Mouse (Mus musculus) common myeloid progenitor, adult 5-6 weeks (primary cell): ENCODE measurements around the gene Olfr191. TPM values are rescaled to one million over a fixed set of nuclear protein-coding genes. Genes with fewer than 3 reads are reported as not detected.
"Not testable (repeated sequence)": the region's sequence is repeated elsewhere in the genome, so short reads cannot be mapped to it uniquely, and the experiment has no call there.

ENCODE experiments used
- ATAC-seq: replicated peaks from 2 replicates; pipeline ENCODE4 v1.8.0; 2016; ENCODE audit warnings: low read depth, mild to moderate bottlenecking, moderate TSS enrichment, inconsistent platforms; ENCODE audit not compliant: poor library complexity, severe bottlenecking
- total RNA-seq: library from RNA; stranded (forward); fragments of 200-1000, 187-1606 nt; gene quantifications from 2 replicates; pipeline ENCODE4 v1.2.3, GENCODE M21; 2017

Olfr191 gene
- total RNA-seq: not detected in 2 replicates

DNA sequence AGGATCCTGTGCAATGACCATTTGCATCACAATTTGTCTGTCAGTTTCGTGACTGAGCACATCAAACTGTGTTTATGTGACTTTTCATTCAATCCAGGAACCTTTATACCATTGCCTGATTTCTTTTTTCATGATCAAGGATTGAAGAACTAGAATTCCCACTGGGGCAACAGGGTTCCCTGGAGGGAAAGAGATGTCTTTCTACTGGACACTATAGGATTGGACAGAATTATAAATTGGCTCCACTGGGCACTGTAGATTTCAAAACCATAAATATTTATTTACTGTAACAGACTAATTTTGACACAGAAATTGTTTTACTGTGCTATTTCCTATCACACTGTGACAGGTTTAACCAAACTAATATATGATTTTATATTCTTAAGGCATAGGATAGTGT is at the start of gene Olfr191:
Gene Olfr191, minus strand, starts transcription at position 101 of the 400 bp plus-strand sequence.
- not testable (repeated sequence) for ATAC-seq

DNA sequence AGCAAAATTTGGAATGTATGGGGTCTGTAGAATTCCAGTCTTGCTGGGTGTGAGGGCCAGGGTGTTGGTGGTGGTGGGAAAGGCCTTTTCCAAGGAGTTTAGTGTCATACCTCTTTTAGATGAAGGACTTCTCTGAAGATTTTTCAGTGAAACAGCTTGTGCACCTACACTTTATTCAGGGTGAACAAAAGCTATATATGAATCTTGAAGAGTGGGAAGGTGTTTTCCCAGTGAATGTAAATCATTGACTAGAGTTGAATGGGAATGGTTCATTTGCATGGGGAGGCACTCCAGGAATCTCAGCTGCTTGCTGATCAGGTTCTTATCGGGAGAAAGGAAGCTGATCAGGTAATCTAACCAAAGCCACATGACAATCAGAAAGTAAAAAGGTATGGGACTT is 41.1 kb upstream of the Olfr191 start:
- no peak for ATAC-seq

DNA sequence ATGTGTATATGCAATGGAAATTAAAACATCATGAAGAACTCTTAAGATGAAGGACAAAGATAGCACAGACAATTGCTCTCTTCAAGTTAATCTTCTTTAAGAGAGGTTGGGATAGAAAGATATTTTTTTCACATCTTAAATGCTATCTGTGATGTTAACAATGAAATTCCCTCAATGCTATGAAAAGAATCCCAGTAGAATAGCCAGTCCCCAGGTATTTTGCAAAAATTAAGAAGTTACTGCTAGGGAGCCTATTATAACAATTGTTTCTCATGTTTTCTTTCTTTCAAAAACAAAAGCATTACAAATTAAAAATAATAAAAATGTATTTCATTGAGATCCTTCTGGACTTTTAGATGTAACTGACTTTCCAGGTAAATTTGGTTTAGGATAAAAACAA is 31.3 kb upstream of the Olfr191 start, which contains the start of gene Olfr194:
Gene Olfr194, minus strand, starts transcription at position 101 of the 400 bp plus-strand sequence.
- ATAC-seq: no peak

DNA sequence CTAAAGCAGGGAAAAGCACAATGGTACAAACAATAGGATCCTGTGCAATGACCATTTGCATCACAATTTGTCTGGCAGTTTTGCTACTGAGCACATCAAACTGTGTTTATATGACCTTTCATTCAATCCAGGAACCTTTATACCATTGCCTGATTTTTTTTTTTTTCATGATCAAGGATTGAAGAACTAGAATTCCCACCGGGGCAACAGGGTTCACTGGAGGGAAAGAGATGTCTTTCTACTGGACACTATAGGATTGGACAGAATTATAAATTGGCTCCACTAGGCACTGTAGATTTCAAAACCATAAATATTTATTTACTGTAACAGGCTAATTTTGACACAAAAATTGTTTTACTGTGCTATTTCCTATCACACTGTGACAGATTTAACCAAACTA is 22.2 kb upstream of the Olfr191 start, which contains the start of gene Olfr193:
Gene Olfr193, minus strand, starts transcription at position 101 of the 400 bp plus-strand sequence.
- no peak for ATAC-seq

DNA sequence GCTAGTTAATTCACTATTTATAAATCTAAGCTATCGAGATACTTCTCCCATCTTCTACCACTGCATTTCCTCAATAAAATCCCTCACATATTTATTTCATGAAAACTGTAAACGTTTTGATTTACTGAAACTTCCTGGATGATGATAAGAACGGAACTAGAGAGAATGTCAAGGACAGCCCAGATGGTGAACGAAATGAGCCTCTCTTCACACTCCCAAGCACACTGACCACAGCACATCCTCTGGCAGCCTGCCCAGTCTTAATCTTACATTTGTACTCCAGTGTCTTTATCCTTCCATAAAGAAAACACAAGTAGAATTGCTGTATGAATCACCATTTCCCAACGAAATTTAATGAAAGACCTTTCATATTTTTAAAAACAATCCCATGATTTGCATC is 18.9 kb upstream of the Olfr191 start:
- not testable (repeated sequence) for ATAC-seq

DNA sequence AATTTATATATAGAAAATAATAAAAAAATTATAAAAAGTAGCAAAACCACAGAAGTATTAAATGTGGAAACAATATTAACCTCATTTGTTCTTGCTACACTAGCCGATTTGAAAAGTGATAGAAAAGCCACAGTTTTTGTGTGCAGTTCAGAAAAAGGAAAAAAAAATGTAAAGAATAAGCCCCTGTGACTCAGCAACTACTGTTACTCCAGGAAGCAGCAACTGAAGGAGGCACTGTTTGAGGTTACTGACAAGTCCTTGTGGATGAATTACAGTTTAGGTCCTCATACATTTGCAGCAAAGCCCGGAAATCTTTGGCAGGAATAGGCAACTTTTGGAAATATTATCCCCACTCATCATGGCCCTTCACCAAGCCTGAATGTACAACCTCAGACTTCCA is 15.7 kb upstream of the Olfr191 start:
- no peak for ATAC-seq

DNA sequence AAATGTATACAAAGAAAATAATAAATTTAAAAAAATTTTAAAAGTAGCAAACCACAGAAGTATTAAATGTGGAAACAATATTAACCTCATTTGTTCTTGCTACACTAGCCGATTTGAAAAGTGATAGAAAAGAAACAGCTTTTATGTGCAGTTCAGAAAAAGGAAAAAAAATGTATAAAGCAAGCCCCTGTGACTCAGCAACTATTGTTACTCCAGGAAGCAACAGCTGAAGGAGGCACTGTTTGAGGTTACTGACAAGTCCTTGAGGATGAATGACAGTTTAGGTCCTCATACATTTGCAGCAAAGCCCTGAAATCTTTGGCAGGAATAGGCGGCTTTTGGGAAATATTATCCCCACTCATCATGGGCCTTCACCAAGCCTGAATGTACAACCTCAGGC is 8.5 kb downstream of the Olfr191 start:
- not testable (repeated sequence) for ATAC-seq

DNA sequence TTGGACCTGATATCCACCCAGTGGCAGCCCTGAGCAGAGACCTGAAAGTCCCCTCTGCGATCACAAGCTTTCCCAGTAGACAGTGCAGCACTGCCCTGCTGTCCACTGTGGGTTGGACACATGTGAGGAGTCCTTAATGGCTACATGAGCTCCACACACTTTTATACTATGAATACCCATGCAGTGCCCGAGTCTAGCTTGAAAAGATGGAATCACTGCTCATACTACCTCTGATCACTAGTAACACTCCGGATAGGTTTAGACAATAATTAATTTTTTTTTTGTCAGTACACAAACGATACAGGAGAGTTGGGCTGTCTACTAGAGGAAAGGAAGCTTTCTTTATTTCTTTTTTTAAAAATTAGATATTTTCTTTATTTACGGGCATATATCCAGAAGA is 11.7 kb downstream of the Olfr191 start, which contains the start of gene Olfr190:
Gene Olfr190, minus strand, starts transcription at position 101 of the 400 bp plus-strand sequence.
- no peak for ATAC-seq

DNA sequence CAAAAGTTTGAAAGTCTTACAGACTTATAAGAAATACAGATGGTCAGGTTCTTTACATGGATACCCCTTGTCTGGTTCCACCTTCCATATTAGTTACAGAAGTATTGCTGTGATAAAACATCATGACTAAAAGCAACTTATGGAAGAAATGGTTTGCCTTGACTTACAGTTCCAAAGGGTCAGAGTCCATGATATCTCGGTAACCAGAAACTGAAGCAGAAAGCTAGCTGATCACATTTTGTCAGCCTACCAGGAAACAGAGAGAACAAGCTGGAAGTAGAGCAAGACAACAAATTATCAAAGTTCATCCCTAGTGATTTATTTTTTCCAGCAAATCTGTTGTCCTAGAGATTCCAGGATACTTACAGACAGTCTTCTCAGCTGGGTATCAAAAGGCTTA is 16.1 kb downstream of the Olfr191 start:
- no peak for ATAC-seq

DNA sequence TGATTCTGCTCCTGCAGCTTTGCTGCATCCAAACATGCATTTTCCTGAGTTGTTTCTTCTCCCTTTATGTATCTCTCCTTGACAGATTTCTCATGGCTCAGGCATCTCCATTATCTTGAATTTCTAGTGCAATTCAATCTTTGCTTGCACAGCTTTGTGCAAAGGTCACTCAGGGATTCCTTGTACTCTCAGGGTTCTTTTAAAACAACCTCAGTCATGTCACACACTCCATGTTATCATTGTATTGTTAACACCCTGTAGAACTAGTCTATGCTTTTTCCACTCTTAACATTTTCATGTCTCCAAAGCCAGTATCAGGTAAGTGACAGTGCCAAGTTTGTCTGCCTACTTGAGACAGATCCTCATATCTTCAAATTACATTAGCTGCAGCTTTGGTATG is 17.9 kb downstream of the Olfr191 start:
- ATAC-seq: no peak

DNA sequence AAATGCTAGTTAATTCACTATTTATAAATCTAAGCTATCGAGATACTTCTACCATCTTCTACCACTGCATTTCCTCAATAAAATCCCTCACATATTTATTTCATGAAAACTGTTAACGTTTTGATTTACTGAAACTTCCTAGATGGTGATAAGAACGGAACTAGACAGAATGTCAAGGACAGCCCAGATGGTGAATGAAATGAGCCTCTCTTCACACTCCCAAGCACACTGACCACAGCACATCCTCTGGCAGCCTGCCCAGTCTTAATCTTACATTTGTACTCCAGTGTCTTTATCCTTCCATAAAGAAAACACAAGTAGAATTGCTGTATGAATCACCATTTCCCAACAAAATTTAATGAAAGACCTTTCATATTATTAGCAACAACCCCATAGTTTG is 27.2 kb downstream of the Olfr191 start:
- not testable (repeated sequence) for ATAC-seq

DNA sequence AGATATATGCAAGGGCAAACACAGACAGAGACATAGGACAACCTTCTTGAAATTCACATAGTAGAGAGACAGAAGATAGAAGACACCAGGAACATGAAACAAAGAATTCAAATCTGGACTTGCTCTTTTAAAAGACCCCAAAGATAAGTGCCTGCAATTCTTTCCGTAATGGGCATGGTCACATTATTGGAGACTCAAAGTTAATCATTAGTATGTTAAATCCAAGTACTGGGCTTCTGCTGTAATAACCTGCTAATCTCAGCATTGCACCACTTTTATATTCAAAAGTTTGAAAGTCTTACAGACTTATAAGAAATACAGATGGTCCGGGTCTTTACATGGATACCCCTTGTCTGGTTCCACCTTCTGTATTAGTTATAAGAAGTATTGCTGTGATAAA is 40.3 kb downstream of the Olfr191 start:
- not testable (repeated sequence) for ATAC-seq

DNA sequence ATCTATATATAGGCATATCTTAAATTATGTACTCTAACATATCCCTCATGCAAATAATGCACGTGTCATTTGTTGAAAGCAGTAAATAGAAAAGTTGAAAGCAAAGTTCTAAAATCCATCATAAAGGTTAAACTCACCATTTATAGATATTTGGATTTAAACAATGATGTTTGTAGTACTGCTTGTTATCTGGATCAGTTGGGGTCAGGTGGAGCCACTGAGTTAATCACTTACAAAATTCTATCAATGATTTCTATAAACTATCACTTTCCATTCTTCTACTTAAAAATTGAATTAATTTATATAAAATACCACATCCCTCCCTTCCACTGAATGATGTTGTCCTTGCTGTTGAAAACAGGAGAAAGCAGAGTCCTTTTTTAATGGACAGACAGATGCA is 40.8 kb downstream of the Olfr191 start:
- ATAC-seq: no peak

DNA sequence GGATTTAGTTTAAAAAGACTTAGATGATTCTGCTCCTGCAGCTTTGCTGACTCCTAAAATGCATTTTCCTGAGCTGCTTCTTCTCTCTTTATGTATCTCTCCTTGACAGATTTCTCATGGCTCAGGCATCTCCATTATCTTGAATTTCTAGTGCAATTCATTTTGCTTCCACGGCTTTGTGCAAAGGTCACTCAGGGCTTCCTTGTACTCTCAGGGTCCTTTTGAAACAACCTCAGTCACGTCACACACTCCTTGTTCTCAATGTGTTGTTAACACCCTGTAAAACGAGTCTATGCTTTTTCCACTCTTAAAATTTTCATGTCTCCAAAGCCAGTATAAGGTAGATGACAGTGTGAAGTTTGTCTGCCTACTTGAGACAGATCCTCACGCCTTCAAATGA is 42.0 kb downstream of the Olfr191 start:
- no peak for ATAC-seq

DNA sequence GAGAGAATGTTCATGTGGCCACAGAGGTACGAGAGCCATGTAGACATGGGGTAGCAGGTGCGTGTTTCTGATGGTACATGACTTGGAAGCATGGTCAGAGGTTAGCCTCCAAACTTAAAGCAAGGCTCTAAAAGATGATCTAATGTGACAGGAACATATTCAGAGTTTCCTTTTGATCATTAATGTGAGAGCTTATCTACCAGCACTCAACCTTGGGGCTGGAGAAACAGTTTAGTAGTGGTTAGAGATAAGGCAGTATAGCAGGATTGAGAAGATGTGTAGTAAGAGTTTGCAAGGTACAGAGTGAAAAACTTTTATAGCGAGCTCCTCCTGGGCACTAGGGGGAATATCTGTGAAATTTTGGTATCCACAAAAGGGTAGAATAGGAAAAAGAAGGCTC is 43.8 kb downstream of the Olfr191 start:
- ATAC-seq: no peak

DNA sequence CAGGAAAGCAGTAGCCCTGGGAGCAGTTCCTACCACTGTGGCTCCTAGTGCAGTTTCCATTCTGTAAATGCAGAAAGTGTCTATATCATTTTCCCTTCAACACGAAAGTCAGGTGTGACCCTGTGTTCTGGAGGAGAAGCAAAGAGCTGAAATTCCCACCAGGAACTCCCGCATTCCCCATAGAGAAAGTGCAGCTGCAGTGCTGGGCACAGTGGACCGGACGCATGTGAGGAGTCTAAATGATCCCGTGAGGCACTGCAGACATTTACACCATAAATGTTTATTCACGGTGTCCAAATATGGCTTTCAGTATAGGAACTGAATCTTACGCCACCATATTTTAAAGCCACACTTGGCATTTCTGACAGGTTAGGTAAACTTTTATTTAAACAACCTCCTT is 49.9 kb downstream of the Olfr191 start, which contains the start of gene Olfr187:
Gene Olfr187, minus strand, starts transcription at position 58 of the 400 bp plus-strand sequence.
- no peak for ATAC-seq

Other genes with a start within 250 kb of the Olfr191 start
- gene Olfr177, start 215.1 kb downstream of the Olfr191 start, total RNA-seq: not detected in 2 replicates
- not detected in 2 replicates for gene Olfr178, start 197.8 kb downstream of the Olfr191 start, total RNA-seq
- not detected in 2 replicates for gene Olfr181, start 161.1 kb downstream of the Olfr191 start, total RNA-seq
- gene Olfr180, start 160.4 kb downstream of the Olfr191 start, total RNA-seq: not detected in 2 replicates
- gene Olfr183, start 94.5 kb downstream of the Olfr191 start, total RNA-seq: not detected in 2 replicates
- gene Olfr186, start 59.5 kb downstream of the Olfr191 start, total RNA-seq: not detected in 2 replicates
- gene Olfr187, start 50.1 kb downstream of the Olfr191 start, total RNA-seq: not detected in 2 replicates
- not detected in 2 replicates for gene Olfr190, start 11.8 kb downstream of the Olfr191 start, total RNA-seq
- gene Olfr193, start 22.1 kb upstream of the Olfr191 start, total RNA-seq: not detected in 2 replicates
- gene Olfr194, start 31.2 kb upstream of the Olfr191 start, total RNA-seq: not detected in 2 replicates
- not detected in 2 replicates for gene Olfr195, start 57.2 kb upstream of the Olfr191 start, total RNA-seq
- gene Olfr196, start 80.6 kb upstream of the Olfr191 start, total RNA-seq: not detected in 2 replicates
- gene Olfr198, start 113.7 kb upstream of the Olfr191 start, total RNA-seq: not detected in 2 replicates
- gene Olfr199, start 129.9 kb upstream of the Olfr191 start, total RNA-seq: not detected in 2 replicates
- not detected in 2 replicates for gene Olfr201, start 182.8 kb upstream of the Olfr191 start, total RNA-seq
- not detected in 2 replicates for gene Olfr202, start 197.0 kb upstream of the Olfr191 start, total RNA-seq
- not detected in 2 replicates for gene Olfr203, start 209.1 kb upstream of the Olfr191 start, total RNA-seq
- not detected in 2 replicates for gene Olfr204, start 228.4 kb upstream of the Olfr191 start, total RNA-seq
- not detected in 2 replicates for gene Olfr205, start 241.3 kb upstream of the Olfr191 start, total RNA-seq